Mouse (Mus musculus) small intestine, adult 2 months (tissue): ENCODE measurements around the gene Tmie.

ENCODE experiments used
- CTCF ChIP-seq: fragments of 200-500 bp; IDR thresholded peaks from 2 replicates; pipeline ENCODE4 v1.5.1; 2012; ENCODE audit warnings: low read depth, mild to moderate bottlenecking, control low read depth, inconsistent platforms, low read length, moderate library complexity, mixed read lengths; ENCODE audit not compliant: insufficient replicate concordance, insufficient read length; ENCODE audit errors: extremely low read depth
- POLR2A ChIP-seq: fragments of 200-500 bp; IDR thresholded peaks from 2 replicates; pipeline ENCODE4 v1.6.1; 2012; ENCODE audit warnings: low read depth, mild to moderate bottlenecking, control low read depth, inconsistent platforms, low read length, moderate library complexity

- TF ChIP-seq CTCF (no peak), POLR2A (no peak)
These were observed 24.0 kb downstream of the Tmie start for GRCm38 (mm10) chr9:110855903-110856302.
